Mouse (Mus musculus): ENCODE results near the gene Gm20683. TPM values are rescaled to one million over a fixed set of nuclear protein-coding genes. Genes with fewer than 3 reads are reported as not detected.

Gm20683 gene
- total and polyA plus RNA-seq, 3 experiments, result 4.9 to 6.8 TPM; not detected in 1

- TF ChIP-seq ZNF384 (IDR thresholded peaks at IDR 0.05; ENCODE audit: low read depth, low read length) (no peak), MYB (IDR thresholded peaks at IDR 0.05; ENCODE audit: low read depth, low read length) (no peak), CTCF (IDR thresholded peaks at IDR 0.05 in 2 of 3, conservative IDR thresholded peaks at IDR 0.05 in 1 of 3; ENCODE audit: control insufficient read depth in 1 of 3, insufficient read depth in 1 of 3, low read depth in 2 of 3, low read length in 3 of 3, poor library complexity in 1 of 3, severe bottlenecking in 1 of 3) (no peak), USF1 (IDR thresholded peaks at IDR 0.05; ENCODE audit: low read depth, low read length) (no peak), POLR2AphosphoS2 (IDR thresholded peaks at IDR 0.05; ENCODE audit: low read length) (no peak), ZMIZ1 (IDR thresholded peaks at IDR 0.05; ENCODE audit: low read depth, low read length) (no peak), POLR2A (IDR thresholded peaks at IDR 0.05; ENCODE audit: control insufficient read depth in 1 of 2, insufficient read depth in 1 of 2, low read depth in 1 of 2, low read length in 2 of 2, poor library complexity in 1 of 2) (0 out of 4 replicates have a peak, but pooled peaks of 1 of the 2 experiments have one; percentile 20)
These were observed 33.2 kb upstream of the Gm20683 start, which contains the start of gene Mettl26 (continued) for GRCm38 (mm10) chr17:25874721-25875170.

- Histone ChIP-seq H3K4me1 (ENCODE audit: control insufficient read depth in 1 of 2, insufficient read depth in 2 of 2, low read length in 2 of 2) (peaks cover 2 to 19% of the 10 kb centered on the region in 2 experiments; a peak in 3 of 4 replicates), H3K27me3 (ENCODE audit: control insufficient read depth in 1 of 2, insufficient read depth in 2 of 2, low read length in 2 of 2) (no peaks in the 10 kb centered on the region), H3K36me3 (ENCODE audit: control insufficient read depth in 1 of 2, insufficient read depth in 2 of 2, low read length in 2 of 2) (peaks cover 0 to 7% of the 10 kb centered on the region in 2 experiments; a peak in 2 of 4 replicates), H3K9ac (ENCODE audit: control insufficient read depth, low read depth, low read length, poor library complexity, severe bottlenecking) (peak overlapping the region; percentile 73), H3K9me3 (replicated peaks; ENCODE audit: insufficient read depth, low read length) (no peaks in the 10 kb centered on the region), H3K4me3 (ENCODE audit: control insufficient read depth in 1 of 2, insufficient read depth in 1 of 2, low read depth in 2 of 2, low read length in 2 of 2) (peak overlapping the region; percentile 82 to 87), H3K27ac (ENCODE audit: control insufficient read depth, low read depth, low read length) (peak overlapping the region; percentile 26), H3K79me2 (ENCODE audit: control insufficient read depth, insufficient read depth, low read length, poor library complexity) (peaks cover 6% of the 10 kb centered on the region; the same call in 1 of the 2 replicates)
- TF ChIP-seq EP300 (IDR thresholded peaks at IDR 0.05; ENCODE audit: low read depth in 1 of 2, low read length in 2 of 2) (no peak), CTCF (IDR thresholded peaks at IDR 0.05 in 2 of 3, conservative IDR thresholded peaks at IDR 0.05 in 1 of 3; ENCODE audit: control insufficient read depth in 1 of 3, insufficient read depth in 1 of 3, low read depth in 2 of 3, low read length in 3 of 3, poor library complexity in 1 of 3, severe bottlenecking in 1 of 3) (no peak), ZNF384 (IDR thresholded peaks at IDR 0.05; ENCODE audit: low read depth, low read length) (no peak), POLR2AphosphoS5 (IDR thresholded peaks at IDR 0.05; ENCODE audit: borderline replicate concordance, low read depth, low read length) (no peak), TBP (IDR thresholded peaks at IDR 0.05; ENCODE audit: low read depth, low read length) (no peak), GABPA (IDR thresholded peaks at IDR 0.05; ENCODE audit: low read depth, low read length) (no peak), E2F4 (IDR thresholded peaks at IDR 0.05; ENCODE audit: borderline replicate concordance, low read depth, low read length) (no peak), ELF1 (IDR thresholded peaks at IDR 0.05; ENCODE audit: low read depth, low read length) (no peak), ZC3H11A (IDR thresholded peaks at IDR 0.05; ENCODE audit: low read depth, low read length) (no peak), JUND (IDR thresholded peaks at IDR 0.05; ENCODE audit: low read depth, low read length) (no peak), MEF2A (IDR thresholded peaks at IDR 0.05; ENCODE audit: extremely low read depth, insufficient replicate concordance, low read depth, low read length, poor library complexity, severe bottlenecking) (no peak), GATA1 (IDR thresholded peaks at IDR 0.05; ENCODE audit: low read depth, low read length) (no peak), RCOR1 (IDR thresholded peaks at IDR 0.05; ENCODE audit: low read depth, low read length) (no peak), CHD2 (IDR thresholded peaks at IDR 0.05; ENCODE audit: low read length) (no peak)
- DNase-seq (ENCODE audit: low read depth, low spot score), result no peak
These were observed 32.7 kb upstream of the Gm20683 start for GRCm38 (mm10) chr17:25874148-25874720.
